13 mouse cellular contexts compared by ENCODE assay signal in genomic region chrX:57431610-57432009, GRCm38 (mm10). TPM values are rescaled to one million over a fixed set of nuclear protein-coding genes. Genes with fewer than 3 reads are reported as not detected.
DNase-seq lines count a peak whose midpoint lies in the region; ATAC-seq and TF ChIP-seq lines count a peak whose summit lies in the region.
"Had no signal": no experiment of that assay in that cellular context is flagged by ENCODE, and none has a peak within 500 bp of the region (broad histone marks: within the 10 kb centered on the region; RNA-seq: fewer than 3 reads in every experiment).

No protein-coding gene starts in this region.

- ATAC-seq in CD4-positive, CD25-positive, alpha-beta regulatory T cell, adult 4 months: no peak
- ATAC-seq in midbrain, postnatal 0 days (ENCODE audit: low FRiP score): no peak
- ATAC-seq in midbrain, embryonic 13.5 days: no peak
- ATAC-seq in heart, embryonic 11.5 days (replicated peaks; ENCODE audit: insufficient number of reproducible peaks, low FRiP score, low TSS enrichment): no peak
- ATAC-seq: forebrain, embryonic 13.5 days had no signal

- H3K9ac ChIP-seq in midbrain, postnatal 0 days (replicated peaks; ENCODE audit: low read length, poor library complexity, severe bottlenecking): no peak overlapping the region
- H3K9ac ChIP-seq in midbrain, embryonic 13.5 days (replicated peaks): no peak overlapping the region
- no peak overlapping the region for H3K9ac ChIP-seq in heart, embryonic 11.5 days (ENCODE audit: low read depth, low read length)
- H3K9ac ChIP-seq: forebrain, embryonic 13.5 days; hindbrain, embryonic 15.5 days; limb, embryonic 15.5 days had no signal

- TF ChIP-seq CTCF in kidney, adult 2 months (conservative IDR thresholded peaks at IDR 0.05; ENCODE audit: insufficient read depth, insufficient read length, low read depth, low read length): no peak
- peak; percentile 74 for TF ChIP-seq CTCF in midbrain, postnatal 0 days (IDR thresholded peaks at IDR 0.05)

- H3K9me3 ChIP-seq in midbrain, postnatal 0 days (ENCODE audit: low read length): no peaks in the 10 kb centered on the region
- no peaks in the 10 kb centered on the region for H3K9me3 ChIP-seq in midbrain, embryonic 13.5 days
- H3K9me3 ChIP-seq in heart, embryonic 11.5 days (replicated peaks; ENCODE audit: control insufficient read depth, low read length): no peaks in the 10 kb centered on the region
- H3K9me3 ChIP-seq: forebrain, embryonic 13.5 days; hindbrain, embryonic 15.5 days; limb, embryonic 15.5 days had no signal

- H3K4me3 ChIP-seq in kidney, adult 2 months (ENCODE audit: insufficient read depth, low read depth, low read length): no peak overlapping the region
- H3K4me3 ChIP-seq in midbrain, postnatal 0 days (ENCODE audit: low read depth, low read length): no peak overlapping the region
- no peak overlapping the region for H3K4me3 ChIP-seq in midbrain, embryonic 13.5 days (replicated peaks)
- no peak overlapping the region for H3K4me3 ChIP-seq in heart, embryonic 11.5 days (ENCODE audit: low read depth, low read length)
- H3K4me3 ChIP-seq: forebrain, embryonic 13.5 days; hindbrain, embryonic 15.5 days; limb, embryonic 15.5 days had no signal

- TF ChIP-seq POLR2A in kidney, adult 2 months (IDR thresholded peaks at IDR 0.05; ENCODE audit: low read depth, low read length): no peak

- H3K4me2 ChIP-seq in midbrain, postnatal 0 days (ENCODE audit: low read depth, low read length, poor library complexity, severe bottlenecking): no peak overlapping the region
- H3K4me2 ChIP-seq in midbrain, embryonic 13.5 days (replicated peaks): no peak overlapping the region
- H3K4me2 ChIP-seq in heart, embryonic 11.5 days: no peak overlapping the region
- H3K4me2 ChIP-seq: forebrain, embryonic 13.5 days; hindbrain, embryonic 15.5 days; limb, embryonic 15.5 days had no signal

- H3K27me3 ChIP-seq in kidney, adult 2 months (replicated peaks; ENCODE audit: control insufficient read depth, insufficient read depth, low read length): no peaks in the 10 kb centered on the region
- H3K27me3 ChIP-seq in midbrain, postnatal 0 days (ENCODE audit: insufficient read depth, low read length): no peaks in the 10 kb centered on the region
- no peaks in the 10 kb centered on the region for H3K27me3 ChIP-seq in midbrain, embryonic 13.5 days
- H3K27me3 ChIP-seq in heart, embryonic 11.5 days (ENCODE audit: control insufficient read depth, insufficient read depth, low read length): no peaks in the 10 kb centered on the region
- H3K27me3 ChIP-seq: forebrain, embryonic 13.5 days; hindbrain, embryonic 15.5 days; limb, embryonic 15.5 days had no signal

- H3K36me3 ChIP-seq in kidney, adult 2 months (ENCODE audit: control insufficient read depth, insufficient read depth, low read length): no peaks in the 10 kb centered on the region
- no peaks in the 10 kb centered on the region for H3K36me3 ChIP-seq in midbrain, postnatal 0 days (ENCODE audit: insufficient read depth, low read length)
- no peaks in the 10 kb centered on the region for H3K36me3 ChIP-seq in midbrain, embryonic 13.5 days
- H3K36me3 ChIP-seq in heart, embryonic 11.5 days (ENCODE audit: control insufficient read depth, insufficient read depth, low read length): no peaks in the 10 kb centered on the region
- H3K36me3 ChIP-seq: hindbrain, embryonic 15.5 days; limb, embryonic 15.5 days had no signal

- WGBS in kidney, adult 2 months: 0% methylated on average over 2 of the region's 2 CpGs
- WGBS in midbrain, postnatal 0 days: 8% methylated on average over 2 of the region's 2 CpGs
- 11% methylated on average over 2 of the region's 2 CpGs for WGBS in midbrain, embryonic 13.5 days
- WGBS in heart, embryonic 11.5 days (ENCODE audit: insufficient replicate concordance): 7% methylated on average over 2 of the region's 2 CpGs

- H3K27ac ChIP-seq in kidney, adult 2 months (ENCODE audit: insufficient read depth, low read depth, low read length): no peak overlapping the region
- no peak overlapping the region for H3K27ac ChIP-seq in midbrain, postnatal 0 days (ENCODE audit: low read depth, low read length)
- H3K27ac ChIP-seq in midbrain, embryonic 13.5 days: no peak overlapping the region
- H3K27ac ChIP-seq in heart, embryonic 11.5 days (ENCODE audit: low read depth, low read length): no peak overlapping the region
- H3K27ac ChIP-seq: forebrain, embryonic 13.5 days; hindbrain, embryonic 15.5 days; limb, embryonic 15.5 days had no signal

- peak; percentile 15 for DNase-seq in CD4-positive, CD25-positive, alpha-beta regulatory T cell, adult 2 months (ENCODE audit: low read depth, low spot score)
- peak; percentile 11 for DNase-seq in kidney, adult 2 months
- DNase-seq in kidney, adult 11 months: no peak
- DNase-seq in midbrain, postnatal 0 days (ENCODE audit: low spot score): peak; percentile 51
- DNase-seq in spleen, postnatal 4 days (ENCODE audit: low spot score in 2 of 2): no peak

- no peaks in the 10 kb centered on the region for H3K4me1 ChIP-seq in kidney, adult 2 months (ENCODE audit: control insufficient read depth, insufficient read depth, low read length)
- H3K4me1 ChIP-seq in midbrain, postnatal 0 days (ENCODE audit: insufficient read depth, low read length): no peaks in the 10 kb centered on the region
- no peaks in the 10 kb centered on the region for H3K4me1 ChIP-seq in midbrain, embryonic 13.5 days (replicated peaks)
- H3K4me1 ChIP-seq in heart, embryonic 11.5 days (ENCODE audit: control insufficient read depth, insufficient read depth, low read length): no peaks in the 10 kb centered on the region
- H3K4me1 ChIP-seq: forebrain, embryonic 13.5 days; hindbrain, embryonic 15.5 days; limb, embryonic 15.5 days had no signal

RNA-seq across cellular contexts. Expression of gene Gm364, which starts 22.7 kb away (rescaled TPM):
- not detected for polyA plus RNA-seq in CD4-positive, CD25-positive, alpha-beta regulatory T cell, adult 4 months (2017; shearing (Covaris generic))
- polyA plus RNA-seq in kidney, adult 2 months (2012; rRNA removed): not detected in 2 replicates
- not detected in 2 replicates for total RNA-seq in midbrain, postnatal 0 days (2014; rRNA removed)
- not detected in 2 replicates for polyA plus RNA-seq in midbrain, postnatal 0 days (2015; fragmentation: Nextera tagmentation; extraction: Ambion mirVana)
- not detected in 2 replicates for polyA plus RNA-seq in midbrain, embryonic 13.5 days (2015; fragmentation: Nextera tagmentation; extraction: Ambion mirVana)
- polyA plus RNA-seq in heart, embryonic 11.5 days (2014; fragmentation: Nextera tagmentation; extraction: Ambion mirVana): not detected in 2 replicates
- polyA plus RNA-seq: forebrain, embryonic 13.5 days; hindbrain, embryonic 15.5 days; limb, embryonic 15.5 days; neural tube, embryonic 11.5 days; stomach, embryonic 14.5 days had no signal

RNA-seq across cellular contexts. Expression of gene Rbmx, which starts 38.8 kb away (rescaled TPM):
- polyA plus RNA-seq in CD4-positive, CD25-positive, alpha-beta regulatory T cell, adult 4 months (2017; shearing (Covaris generic)): 10 to 100 TPM; 74.9 to 92.2 TPM
- 16.4 and 19.2 TPM in 2 replicates for polyA plus RNA-seq in kidney, adult 2 months (2012; rRNA removed)
- total RNA-seq in midbrain, postnatal 0 days (2014; rRNA removed): 115 and 141 TPM in 2 replicates
- 103 and 109 TPM in 2 replicates for polyA plus RNA-seq in midbrain, postnatal 0 days (2015; fragmentation: Nextera tagmentation; extraction: Ambion mirVana)
- 254 and 268 TPM in 2 replicates for polyA plus RNA-seq in midbrain, embryonic 13.5 days (2015; fragmentation: Nextera tagmentation; extraction: Ambion mirVana)
- 94.5 and 96.2 TPM in 2 replicates for polyA plus RNA-seq in heart, embryonic 11.5 days (2014; fragmentation: Nextera tagmentation; extraction: Ambion mirVana)

Comparison
In these comparisons a context has a peak if more than half of its experiments do, and no peak if none do; other contexts are left out.
1. DNase-seq: peak in CD4-positive, CD25-positive, alpha-beta regulatory T cell, adult 2 months (single experiment), kidney, adult 2 months (single experiment) and midbrain, postnatal 0 days (single experiment); none in kidney, adult 11 months (single experiment) and spleen, postnatal 4 days (0 of 2).